Mouse (Mus musculus): ENCODE data around the gene Prkar2b.

Gene Prkar2b

GRCm38 (mm10) chr12:31996877-31997276 lies 64.2 kb downstream of the Prkar2b start:
- H3K36me3 ChIP-seq (ENCODE audit: insufficient read depth, low read length): no peaks in the 10 kb centered on the region
- H3K4me1 ChIP-seq (replicated peaks; ENCODE audit: low read depth, low read length): no peaks in the 10 kb centered on the region
- no peaks in the 10 kb centered on the region for H3K9me3 ChIP-seq (ENCODE audit: low read length)
- no peaks in the 10 kb centered on the region for H3K27me3 ChIP-seq (ENCODE audit: insufficient read depth, low read length)
- no peak for TF ChIP-seq NANOG (IDR thresholded peaks at IDR 0.05; ENCODE audit: borderline replicate concordance, low read length)
- TF ChIP-seq POU5F1 (IDR thresholded peaks at IDR 0.05; ENCODE audit: borderline replicate concordance, low read length): no peak
- no peak for TF ChIP-seq CTCF (conservative IDR thresholded peaks at IDR 0.05; ENCODE audit: low read length)
- H3K4me3 ChIP-seq (replicated peaks; ENCODE audit: low read length): no peak overlapping the region

DNA sequence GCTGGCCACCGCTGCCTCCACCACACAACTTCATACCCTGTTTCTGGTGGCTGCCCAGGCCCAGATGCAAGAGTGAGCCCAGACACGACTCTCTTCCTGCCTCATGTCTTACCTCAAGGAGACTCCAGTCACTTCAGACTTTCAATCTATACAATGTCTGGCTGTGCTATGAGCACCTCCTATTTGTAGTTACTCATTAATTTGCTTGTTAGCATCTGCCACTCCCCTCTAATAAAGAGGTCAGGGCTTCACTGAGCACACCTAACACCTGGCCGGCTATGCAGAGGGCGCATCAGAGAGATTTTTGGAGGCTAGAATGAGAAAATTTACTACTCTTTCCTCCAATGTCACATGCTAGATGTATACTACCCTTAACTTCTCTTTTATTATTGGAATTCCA lies 70.5 kb downstream of the Prkar2b start:
- no peak for TF ChIP-seq NANOG (IDR thresholded peaks at IDR 0.05; ENCODE audit: borderline replicate concordance, low read length)
- TF ChIP-seq CTCF (conservative IDR thresholded peaks at IDR 0.05; ENCODE audit: low read length): no peak
- TF ChIP-seq POU5F1 (IDR thresholded peaks at IDR 0.05; ENCODE audit: borderline replicate concordance, low read length): no peak
- H3K4me3 ChIP-seq (replicated peaks; ENCODE audit: low read length): no peak overlapping the region
- no peaks in the 10 kb centered on the region for H3K4me1 ChIP-seq (replicated peaks; ENCODE audit: low read depth, low read length)
- H3K27me3 ChIP-seq (ENCODE audit: insufficient read depth, low read length): no peaks in the 10 kb centered on the region
- no peaks in the 10 kb centered on the region for H3K36me3 ChIP-seq (ENCODE audit: insufficient read depth, low read length)
- H3K9me3 ChIP-seq (ENCODE audit: low read length): no peaks in the 10 kb centered on the region

GRCm38 (mm10) chr12:31989726-31990125 lies 71.4 kb downstream of the Prkar2b start:
- no peaks in the 10 kb centered on the region for H3K36me3 ChIP-seq (ENCODE audit: insufficient read depth, low read length)
- no peaks in the 10 kb centered on the region for H3K4me1 ChIP-seq (replicated peaks; ENCODE audit: low read depth, low read length)
- no peaks in the 10 kb centered on the region for H3K27me3 ChIP-seq (ENCODE audit: insufficient read depth, low read length)
- TF ChIP-seq POU5F1 (IDR thresholded peaks at IDR 0.05; ENCODE audit: borderline replicate concordance, low read length) (no peak), NANOG (IDR thresholded peaks at IDR 0.05; ENCODE audit: borderline replicate concordance, low read length) (no peak), CTCF (conservative IDR thresholded peaks at IDR 0.05; ENCODE audit: low read length) (no peak)
- no peaks in the 10 kb centered on the region for H3K9me3 ChIP-seq (ENCODE audit: low read length)
- H3K4me3 ChIP-seq (replicated peaks; ENCODE audit: low read length): no peak overlapping the region

DNA sequence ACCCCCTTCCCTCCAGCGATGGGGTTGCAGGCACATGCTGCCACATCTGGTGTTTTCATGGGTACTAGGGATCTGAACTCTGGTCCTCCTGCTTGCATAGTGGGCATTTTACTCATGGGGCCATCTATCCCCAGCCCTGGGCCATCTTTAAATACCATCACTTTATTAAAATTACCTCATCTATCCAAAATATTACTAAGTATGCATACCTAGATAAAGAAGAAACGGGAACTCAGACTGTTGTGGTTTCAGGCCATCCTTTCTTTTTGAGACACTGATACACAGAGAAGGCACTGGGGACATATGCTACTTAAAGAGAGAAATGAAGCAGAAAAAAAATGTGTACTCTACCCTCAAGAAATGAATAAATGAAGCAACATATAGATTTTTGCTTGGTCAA lies 74.6 kb downstream of the Prkar2b start:
- H3K9me3 ChIP-seq (ENCODE audit: low read length): no peaks in the 10 kb centered on the region
- no peaks in the 10 kb centered on the region for H3K36me3 ChIP-seq (ENCODE audit: insufficient read depth, low read length)
- no peak for TF ChIP-seq POU5F1 (IDR thresholded peaks at IDR 0.05; ENCODE audit: borderline replicate concordance, low read length)
- no peak for TF ChIP-seq CTCF (conservative IDR thresholded peaks at IDR 0.05; ENCODE audit: low read length)
- no peak for TF ChIP-seq NANOG (IDR thresholded peaks at IDR 0.05; ENCODE audit: borderline replicate concordance, low read length)
- H3K4me1 ChIP-seq (replicated peaks; ENCODE audit: low read depth, low read length): no peaks in the 10 kb centered on the region
- no peak overlapping the region for H3K4me3 ChIP-seq (replicated peaks; ENCODE audit: low read length)
- no peaks in the 10 kb centered on the region for H3K27me3 ChIP-seq (ENCODE audit: insufficient read depth, low read length)

- no peaks in the 10 kb centered on the region for H3K36me3 ChIP-seq (ENCODE audit: insufficient read depth, low read length)
- H3K9me3 ChIP-seq (ENCODE audit: low read length): no peaks in the 10 kb centered on the region
- no peak overlapping the region for H3K4me3 ChIP-seq (replicated peaks; ENCODE audit: low read length)
- TF ChIP-seq CTCF (conservative IDR thresholded peaks at IDR 0.05; ENCODE audit: low read length) (no peak), NANOG (IDR thresholded peaks at IDR 0.05; ENCODE audit: borderline replicate concordance, low read length) (no peak), POU5F1 (IDR thresholded peaks at IDR 0.05; ENCODE audit: borderline replicate concordance, low read length) (no peak)
- H3K27me3 ChIP-seq (ENCODE audit: insufficient read depth, low read length): no peaks in the 10 kb centered on the region
- H3K4me1 ChIP-seq (replicated peaks; ENCODE audit: low read depth, low read length): no peaks in the 10 kb centered on the region
These were observed 75.4 kb downstream of the Prkar2b start for GRCm38 (mm10) chr12:31985738-31986137.

DNA sequence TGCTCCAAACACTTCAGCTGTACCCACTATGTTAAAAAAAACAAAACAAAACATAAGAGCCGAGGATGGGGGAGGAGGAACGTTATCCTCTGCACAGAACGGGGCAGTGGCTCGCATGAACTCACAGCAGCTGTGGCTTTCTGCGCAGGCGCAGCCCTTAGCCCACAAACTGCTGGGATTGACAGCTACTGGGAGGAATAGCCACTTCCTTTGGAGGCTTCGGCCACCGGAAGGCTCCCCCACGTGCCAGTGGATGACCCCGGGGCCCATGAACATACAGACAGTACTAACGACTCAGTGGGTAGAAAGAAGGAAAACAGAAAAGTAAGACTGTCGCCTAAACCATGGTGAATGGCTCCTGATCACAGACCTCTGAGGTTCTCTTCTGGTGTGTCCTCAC lies 76.4 kb downstream of the Prkar2b start:
- Histone ChIP-seq H3K27me3 (ENCODE audit: insufficient read depth, low read length) (no peaks in the 10 kb centered on the region), H3K9me3 (ENCODE audit: low read length) (no peaks in the 10 kb centered on the region), H3K36me3 (ENCODE audit: insufficient read depth, low read length) (no peaks in the 10 kb centered on the region), H3K4me1 (replicated peaks; ENCODE audit: low read depth, low read length) (no peaks in the 10 kb centered on the region), H3K4me3 (replicated peaks; ENCODE audit: low read length) (no peak overlapping the region)
- no peak for TF ChIP-seq POU5F1 (IDR thresholded peaks at IDR 0.05; ENCODE audit: borderline replicate concordance, low read length)
- no peak for TF ChIP-seq CTCF (conservative IDR thresholded peaks at IDR 0.05; ENCODE audit: low read length)

DNA sequence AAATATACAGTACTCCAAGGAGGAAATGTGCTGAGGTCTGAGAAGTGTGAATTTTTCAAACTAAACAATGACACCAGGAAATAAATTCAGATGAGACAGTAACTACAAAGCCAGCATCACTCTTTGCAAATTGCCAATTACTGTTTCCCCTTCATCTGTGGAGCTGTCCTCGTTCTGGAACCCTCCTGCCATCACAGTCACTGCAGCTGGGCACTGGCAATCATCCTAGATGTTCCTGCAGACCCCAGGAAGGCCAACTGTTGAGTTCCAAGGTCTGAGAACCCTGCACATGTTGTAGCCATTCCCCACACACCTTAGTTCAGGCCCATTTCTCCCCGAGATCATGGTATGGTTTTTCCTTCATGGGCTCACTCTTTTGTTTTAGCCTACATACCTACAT lies 76.9 kb downstream of the Prkar2b start:
- no peak for TF ChIP-seq NANOG (IDR thresholded peaks at IDR 0.05; ENCODE audit: borderline replicate concordance, low read length)
- TF ChIP-seq CTCF (conservative IDR thresholded peaks at IDR 0.05; ENCODE audit: low read length): no peak
- no peak for TF ChIP-seq POU5F1 (IDR thresholded peaks at IDR 0.05; ENCODE audit: borderline replicate concordance, low read length)
- Histone ChIP-seq H3K36me3 (ENCODE audit: insufficient read depth, low read length) (no peaks in the 10 kb centered on the region), H3K4me1 (replicated peaks; ENCODE audit: low read depth, low read length) (no peaks in the 10 kb centered on the region), H3K27me3 (ENCODE audit: insufficient read depth, low read length) (no peaks in the 10 kb centered on the region), H3K9me3 (ENCODE audit: low read length) (no peaks in the 10 kb centered on the region), H3K4me3 (replicated peaks; ENCODE audit: low read length) (no peak overlapping the region)

DNA sequence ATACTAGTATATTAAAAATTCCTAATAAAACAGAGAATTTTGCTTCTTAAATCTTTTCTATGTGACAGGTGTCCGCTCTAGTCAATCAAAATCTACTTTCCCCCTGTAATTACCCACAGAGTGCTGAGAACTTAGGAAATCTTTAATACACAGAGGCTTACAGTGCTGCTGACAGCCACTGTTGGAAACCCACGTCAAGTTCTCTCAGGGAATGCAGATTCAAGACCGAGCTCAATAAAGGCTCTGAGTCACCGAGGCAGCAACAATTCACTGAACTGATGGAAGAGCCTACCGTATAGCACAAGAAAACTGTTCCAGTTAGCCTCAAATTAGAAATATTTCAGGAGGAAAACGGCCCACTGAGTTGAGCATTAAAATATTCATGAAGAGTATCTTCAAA lies 77.3 kb downstream of the Prkar2b start:
- Histone ChIP-seq H3K4me3 (replicated peaks; ENCODE audit: low read length) (no peak overlapping the region), H3K27me3 (ENCODE audit: insufficient read depth, low read length) (no peaks in the 10 kb centered on the region), H3K9me3 (ENCODE audit: low read length) (no peaks in the 10 kb centered on the region), H3K36me3 (ENCODE audit: insufficient read depth, low read length) (no peaks in the 10 kb centered on the region), H3K4me1 (replicated peaks; ENCODE audit: low read depth, low read length) (no peaks in the 10 kb centered on the region)
- no peak for TF ChIP-seq NANOG (IDR thresholded peaks at IDR 0.05; ENCODE audit: borderline replicate concordance, low read length)
- TF ChIP-seq POU5F1 (IDR thresholded peaks at IDR 0.05; ENCODE audit: borderline replicate concordance, low read length): no peak
- no peak for TF ChIP-seq CTCF (conservative IDR thresholded peaks at IDR 0.05; ENCODE audit: low read length)

GRCm38 (mm10) chr12:31983238-31983637 lies 77.9 kb downstream of the Prkar2b start:
- TF ChIP-seq CTCF (conservative IDR thresholded peaks at IDR 0.05; ENCODE audit: low read length) (no peak), POU5F1 (IDR thresholded peaks at IDR 0.05; ENCODE audit: borderline replicate concordance, low read length) (no peak), NANOG (IDR thresholded peaks at IDR 0.05; ENCODE audit: borderline replicate concordance, low read length) (no peak)
- Histone ChIP-seq H3K9me3 (ENCODE audit: low read length) (no peaks in the 10 kb centered on the region), H3K27me3 (ENCODE audit: insufficient read depth, low read length) (no peaks in the 10 kb centered on the region), H3K4me1 (replicated peaks; ENCODE audit: low read depth, low read length) (no peaks in the 10 kb centered on the region), H3K4me3 (replicated peaks; ENCODE audit: low read length) (no peak overlapping the region), H3K36me3 (ENCODE audit: insufficient read depth, low read length) (no peaks in the 10 kb centered on the region)

Data from E14TG2a.4 (cell line).